Mouse (Mus musculus) myocyte (in vitro differentiated cells): ENCODE measurements around the gene Apoc4. TPM values are rescaled to one million over a fixed set of nuclear protein-coding genes. Genes with fewer than 3 reads are reported as not detected.

Experiments
- H3K27me3 ChIP-seq: one replicate; pipeline ENCODE4 v1.6.1; 2011; ENCODE audit not compliant: control insufficient read depth, insufficient read depth, insufficient read length
- H3K36me3 ChIP-seq: one replicate; pipeline ENCODE4 v1.6.1; 2011; ENCODE audit not compliant: control insufficient read depth, insufficient read depth
- H3K4me2 ChIP-seq: one replicate; pipeline ENCODE4 v1.6.1; 2011; ENCODE audit warnings: low read depth, control low read depth
- H3K4me3 ChIP-seq: one replicate; pipeline ENCODE4 v1.5.1; 2011; ENCODE audit warnings: mild to moderate bottlenecking, control low read depth, moderate library complexity
- H3K79me2 ChIP-seq: one replicate; pipeline ENCODE4 v1.6.1; 2011; ENCODE audit not compliant: control insufficient read depth, insufficient read depth
- H3ac ChIP-seq: one replicate; pipeline ENCODE4 v1.6.1; 2011; ENCODE audit not compliant: control insufficient read depth, insufficient read length
- CEBPB ChIP-seq: IDR thresholded peaks from 2 replicates; pipeline ENCODE4 v1.6.1; 2011; ENCODE audit warnings: mild to moderate bottlenecking, moderate library complexity; ENCODE audit not compliant: poor library complexity, insufficient read depth, severe bottlenecking
- E2F4 ChIP-seq: IDR thresholded peaks from one replicate; pipeline ENCODE4 v1.6.1; 2011; ENCODE audit warnings: mild to moderate bottlenecking, control low read depth, moderate library complexity; ENCODE audit not compliant: insufficient read depth
- MAX ChIP-seq: IDR thresholded peaks from one replicate; pipeline ENCODE4 v1.6.1; 2011; ENCODE audit warnings: low read depth, mild to moderate bottlenecking, control low read depth
- MYOD1 ChIP-seq, 3 experiments: IDR thresholded peaks; one replicate each; pipeline ENCODE4 v1.6.1; 2011; ENCODE audit warnings: control low read depth in 2 of 3, low read depth in 2 of 3, mild to moderate bottlenecking in 2 of 3, moderate library complexity in 1 of 3; ENCODE audit not compliant: insufficient read length in 2 of 3, control insufficient read depth in 1 of 3
- MYOG ChIP-seq, 3 experiments: IDR thresholded peaks; one replicate each; pipeline ENCODE4 v1.6.1; 2011; ENCODE audit warnings: control low read depth in 2 of 3, low read depth in 2 of 3, mild to moderate bottlenecking in 2 of 3; ENCODE audit not compliant: insufficient read length in 2 of 3, control insufficient read depth in 1 of 3, insufficient read depth in 1 of 3
- POLR2A ChIP-seq: IDR thresholded peaks from one replicate; pipeline ENCODE4 v1.6.1; 2011; ENCODE audit warnings: low read depth, mild to moderate bottlenecking, control low read depth, moderate library complexity; ENCODE audit not compliant: insufficient read length
- POLR2AphosphoS2 ChIP-seq: IDR thresholded peaks from one replicate; pipeline ENCODE4 v1.6.1; 2011; ENCODE audit warnings: low read depth, control low read depth; ENCODE audit not compliant: insufficient read length
- REST ChIP-seq: IDR thresholded peaks from one replicate; pipeline ENCODE4 v1.6.1; 2011; ENCODE audit warnings: mild to moderate bottlenecking, control low read depth, moderate library complexity; ENCODE audit not compliant: insufficient read depth, insufficient read length
- SRF ChIP-seq: IDR thresholded peaks from one replicate; pipeline ENCODE4 v1.6.1; 2011; ENCODE audit warnings: low read depth; ENCODE audit not compliant: control insufficient read depth, insufficient read length
- TCF12 ChIP-seq: IDR thresholded peaks from one replicate; pipeline ENCODE4 v1.6.1; 2011; ENCODE audit warnings: mild to moderate bottlenecking, control low read depth; ENCODE audit not compliant: poor library complexity, insufficient read depth, severe bottlenecking
- TCF3 ChIP-seq: IDR thresholded peaks from one replicate; pipeline ENCODE4 v1.6.1; 2011; ENCODE audit warnings: low read depth, control low read depth; ENCODE audit not compliant: insufficient read length
- USF1 ChIP-seq: IDR thresholded peaks from one replicate; pipeline ENCODE4 v1.6.1; 2011; ENCODE audit warnings: low read depth, mild to moderate bottlenecking, control low read depth, moderate library complexity
- polyA plus RNA-seq: library from polyadenylated mRNA; unstranded; fragments of >200 nt; fragmentation: generic; extraction: Trizol; gene quantifications from one replicate; pipeline ENCODE4 v1.2.1, GENCODE M21; 2012; ENCODE audit warnings: missing spikeins

Gene Apoc4
- polyA plus RNA-seq, 1 experiment: not detected

DNA sequence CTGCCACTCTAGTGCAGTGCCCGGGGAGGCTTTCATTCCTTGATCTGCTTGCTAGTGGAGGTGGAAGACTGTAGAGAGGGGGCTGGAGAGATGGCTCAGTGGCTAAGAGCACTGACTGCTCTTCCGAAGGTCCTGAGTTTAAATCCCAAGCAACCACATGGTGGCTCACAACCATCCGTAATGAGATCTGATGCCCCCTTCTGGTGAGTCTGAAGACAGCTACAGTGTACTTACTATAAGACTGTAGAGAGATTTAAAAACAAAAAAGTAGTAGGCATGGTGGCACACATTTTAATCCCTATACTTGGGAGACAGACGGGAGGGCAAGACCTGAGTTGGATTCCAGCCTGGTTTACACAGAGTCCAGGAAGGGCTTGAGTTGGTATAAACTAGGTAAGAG is 31.1 kb upstream of the Apoc4 start:
- Histone ChIP-seq H3K79me2 (peaks cover 20% of the 10 kb centered on the region), H3K36me3 (peaks cover 17% of the 10 kb centered on the region), H3ac (no peak overlapping the region), H3K4me3 (no peak overlapping the region), H3K4me2 (no peak overlapping the region), H3K27me3 (no peaks in the 10 kb centered on the region)
- TF ChIP-seq TCF12: no peak
- TF ChIP-seq E2F4: no peak
- TF ChIP-seq POLR2AphosphoS2: no peak
- TF ChIP-seq MYOD1 (IDR thresholded peaks at IDR 0.05; ENCODE audit: control insufficient read depth in 1 of 3, insufficient read length in 2 of 3, low read depth in 2 of 3): no peak
- no peak for TF ChIP-seq CEBPB
- TF ChIP-seq USF1: no peak
- TF ChIP-seq SRF: no peak
- no peak for TF ChIP-seq TCF3
- no peak for TF ChIP-seq REST
- no peak for TF ChIP-seq MYOG (IDR thresholded peaks at IDR 0.05; ENCODE audit: control insufficient read depth in 1 of 3, insufficient read depth in 1 of 3, insufficient read length in 2 of 3, low read depth in 2 of 3)
- TF ChIP-seq POLR2A: no peak
- no peak for TF ChIP-seq MAX

- no peak overlapping the region for H3K4me3 ChIP-seq
- H3K79me2 ChIP-seq: peaks cover 20% of the 10 kb centered on the region
- H3K4me2 ChIP-seq: no peak overlapping the region
- peaks cover 17% of the 10 kb centered on the region for H3K36me3 ChIP-seq
- no peaks in the 10 kb centered on the region for H3K27me3 ChIP-seq
- TF ChIP-seq POLR2AphosphoS2: no peak
- no peak for TF ChIP-seq MAX
- TF ChIP-seq SRF: no peak
- TF ChIP-seq MYOG (IDR thresholded peaks at IDR 0.05; ENCODE audit: control insufficient read depth in 1 of 3, insufficient read depth in 1 of 3, insufficient read length in 2 of 3, low read depth in 2 of 3): no peak
- TF ChIP-seq POLR2A: no peak
- TF ChIP-seq CEBPB: no peak
- H3ac ChIP-seq: no peak overlapping the region
Measured at GRCm38 (mm10) chr7:19710650-19711049, 29.4 kb upstream of the Apoc4 start.

DNA sequence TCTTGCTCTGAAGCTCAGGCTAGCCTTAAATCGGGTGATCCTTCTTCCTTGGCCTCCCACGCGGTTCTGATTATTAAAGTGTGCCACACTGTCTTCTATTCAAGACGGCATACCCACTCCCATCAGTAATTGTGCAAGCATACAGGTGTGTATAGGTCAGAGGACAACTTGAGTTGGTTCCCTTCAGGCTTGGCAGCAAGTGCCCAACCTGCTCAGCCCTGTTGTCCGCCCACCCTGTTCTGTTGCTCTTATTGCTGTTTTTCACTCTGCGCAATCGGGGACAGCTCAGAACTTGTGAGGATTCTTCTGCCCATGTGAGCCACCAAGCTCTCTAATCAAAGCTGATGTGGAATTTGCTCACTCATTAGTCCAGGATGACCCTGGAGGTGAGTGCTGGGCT is 24.0 kb upstream of the Apoc4 start:
- TF ChIP-seq E2F4: no peak
- TF ChIP-seq POLR2A: no peak
- no peak for TF ChIP-seq TCF3
- no peak for TF ChIP-seq SRF
- no peak for TF ChIP-seq MAX
- no peak for TF ChIP-seq MYOG (IDR thresholded peaks at IDR 0.05; ENCODE audit: control insufficient read depth in 1 of 3, insufficient read depth in 1 of 3, insufficient read length in 2 of 3, low read depth in 2 of 3)
- no peak for TF ChIP-seq MYOD1 (IDR thresholded peaks at IDR 0.05; ENCODE audit: control insufficient read depth in 1 of 3, insufficient read length in 2 of 3, low read depth in 2 of 3)
- no peak for TF ChIP-seq TCF12
- no peaks in the 10 kb centered on the region for H3K27me3 ChIP-seq
- H3K4me3 ChIP-seq: no peak overlapping the region
- H3ac ChIP-seq: no peak overlapping the region
- no peak overlapping the region for H3K4me2 ChIP-seq
- H3K79me2 ChIP-seq: no peaks in the 10 kb centered on the region
- H3K36me3 ChIP-seq: peaks cover 4% of the 10 kb centered on the region

DNA sequence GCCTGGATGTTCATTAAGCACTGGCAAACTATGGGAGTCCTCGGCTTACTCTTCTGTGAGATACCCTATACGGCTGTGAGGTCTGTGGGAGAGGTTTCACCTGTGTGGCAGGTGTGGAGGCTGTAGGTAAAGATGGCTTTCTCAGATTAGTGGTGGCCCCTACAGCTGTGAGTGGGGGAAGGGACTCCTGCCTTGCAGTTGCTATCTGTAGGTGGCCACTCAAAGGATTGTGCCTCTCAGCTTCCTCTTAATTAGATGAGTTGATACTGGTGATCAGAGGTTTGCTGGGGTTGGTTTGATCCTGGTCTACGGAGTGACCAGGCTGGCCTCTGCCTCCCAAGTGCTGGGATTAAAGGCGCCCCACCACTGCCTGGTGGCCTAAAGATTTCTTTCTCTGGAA is 23.2 kb upstream of the Apoc4 start:
- TF ChIP-seq MAX: no peak
- TF ChIP-seq SRF: no peak
- no peak for TF ChIP-seq E2F4
- no peak for TF ChIP-seq POLR2A
- TF ChIP-seq MYOG (IDR thresholded peaks at IDR 0.05; ENCODE audit: control insufficient read depth in 1 of 3, insufficient read depth in 1 of 3, insufficient read length in 2 of 3, low read depth in 2 of 3): no peak
- TF ChIP-seq MYOD1 (IDR thresholded peaks at IDR 0.05; ENCODE audit: control insufficient read depth in 1 of 3, insufficient read length in 2 of 3, low read depth in 2 of 3): no peak
- TF ChIP-seq POLR2AphosphoS2: no peak
- TF ChIP-seq REST: no peak
- TF ChIP-seq USF1: no peak
- TF ChIP-seq TCF3: no peak
- TF ChIP-seq CEBPB: no peak
- no peak for TF ChIP-seq TCF12
- H3K36me3 ChIP-seq: peaks cover 1% of the 10 kb centered on the region
- H3ac ChIP-seq: no peak overlapping the region
- H3K27me3 ChIP-seq: no peaks in the 10 kb centered on the region
- no peak overlapping the region for H3K4me2 ChIP-seq
- H3K79me2 ChIP-seq: no peaks in the 10 kb centered on the region
- no peak overlapping the region for H3K4me3 ChIP-seq

GRCm38 (mm10) chr7:19702859-19703555 is 21.7 kb upstream of the Apoc4 start:
- no peaks in the 10 kb centered on the region for H3K36me3 ChIP-seq
- H3K4me2 ChIP-seq: no peak overlapping the region
- H3K79me2 ChIP-seq: no peaks in the 10 kb centered on the region
- no peaks in the 10 kb centered on the region for H3K27me3 ChIP-seq
- H3ac ChIP-seq: no peak overlapping the region
- H3K4me3 ChIP-seq: no peak overlapping the region
- TF ChIP-seq USF1 (no peak), SRF (no peak), MAX (no peak), MYOD1 (IDR thresholded peaks at IDR 0.05; ENCODE audit: control insufficient read depth in 1 of 3, insufficient read length in 2 of 3, low read depth in 2 of 3) (no peak), TCF12 (no peak), POLR2AphosphoS2 (no peak), MYOG (IDR thresholded peaks at IDR 0.05; ENCODE audit: control insufficient read depth in 1 of 3, insufficient read depth in 1 of 3, insufficient read length in 2 of 3, low read depth in 2 of 3) (no peak), REST (no peak), E2F4 (no peak), CEBPB (no peak), TCF3 (no peak), POLR2A (no peak)
